Mouse (Mus musculus) T-helper 17 cell (primary cell): ENCODE results near the gene Fbxo42.

Experiments
- in situ Hi-C, 2 experiments: fragments of 300-600 bp; cut with MboI, MseI; formaldehyde crosslinking; loops; 1 replicate in 1 of 2; 2 replicates in 1 of 2; pipeline ENCODE4 v1.15.1; 2025; ENCODE audit warnings: high pct_unique_total_duplicates in 2 of 2

Gene Fbxo42

GRCm38 (mm10) chr4:141167156-141167555, 19.4 kb downstream of the Fbxo42 start:
- in situ Hi-C loops: no loop called here

- in situ Hi-C loops: no loop called here
Measured at GRCm38 (mm10) chr4:141172121-141172520, 24.4 kb downstream of the Fbxo42 start.

- in situ Hi-C loops: no loop called here
Measured at GRCm38 (mm10) chr4:141175783-141176182, 28.1 kb downstream of the Fbxo42 start.

GRCm38 (mm10) chr4:141176328-141176838, 28.7 kb downstream of the Fbxo42 start:
- in situ Hi-C loops: no loop called here

- in situ Hi-C loops: no loop called here
Measured at GRCm38 (mm10) chr4:141178500-141178899, 30.8 kb downstream of the Fbxo42 start.

GRCm38 (mm10) chr4:141180831-141181230, 33.1 kb downstream of the Fbxo42 start:
- in situ Hi-C loops: no loop called here

- in situ Hi-C loops: no loop called here
Measured at GRCm38 (mm10) chr4:141181981-141182380, 34.3 kb downstream of the Fbxo42 start.

GRCm38 (mm10) chr4:141183932-141184331, 36.2 kb downstream of the Fbxo42 start:
- in situ Hi-C loops: no loop called here

GRCm38 (mm10) chr4:141184426-141184825, 36.7 kb downstream of the Fbxo42 start:
- in situ Hi-C loops: no loop called here

GRCm38 (mm10) chr4:141186923-141187836, 39.5 kb downstream of the Fbxo42 start:
- in situ Hi-C loops: no loop called here

GRCm38 (mm10) chr4:141191294-141191693, 43.6 kb downstream of the Fbxo42 start:
- in situ Hi-C loops: loop anchor here in 1 of 2 experiments (10.0 kb wide), 1 partner anchor 1346 kb away; no protein-coding TSS in a partner anchor

GRCm38 (mm10) chr4:141194553-141194952, 46.8 kb downstream of the Fbxo42 start:
- in situ Hi-C loops: loop anchor here in 1 of 2 experiments (10.0 kb wide), 1 partner anchor 1350 kb away; no protein-coding TSS in a partner anchor

- in situ Hi-C loops: loop anchor here in 1 of 2 experiments (10.0 kb wide), 1 partner anchor 1352 kb away; no protein-coding TSS in a partner anchor
Measured at GRCm38 (mm10) chr4:141196981-141197685, 49.4 kb downstream of the Fbxo42 start.

- in situ Hi-C loops: loop anchor here in 1 of 2 experiments (10.0 kb wide), 1 partner anchor 1353 kb away; no protein-coding TSS in a partner anchor
Measured at GRCm38 (mm10) chr4:141197686-141198035, 49.9 kb downstream of the Fbxo42 start.

- in situ Hi-C loops: no loop called here
Measured at GRCm38 (mm10) chr4:141200906-141201305, 53.2 kb downstream of the Fbxo42 start.

GRCm38 (mm10) chr4:141202192-141202591, 54.5 kb downstream of the Fbxo42 start:
- in situ Hi-C loops: no loop called here

GRCm38 (mm10) chr4:141204580-141205061, 56.9 kb downstream of the Fbxo42 start:
- in situ Hi-C loops: no loop called here

GRCm38 (mm10) chr4:141207081-141207480, 59.4 kb downstream of the Fbxo42 start:
- in situ Hi-C loops: no loop called here

GRCm38 (mm10) chr4:141210524-141211219, 63.0 kb downstream of the Fbxo42 start:
- in situ Hi-C loops: loop anchor here in 1 of 2 experiments (5.0 kb wide), 1 partner anchor 53 kb away; no protein-coding TSS in a partner anchor

GRCm38 (mm10) chr4:141211646-141212045, 63.9 kb downstream of the Fbxo42 start:
- in situ Hi-C loops: loop anchor here in 1 of 2 experiments (5.0 kb wide), 1 partner anchor 54 kb away; no protein-coding TSS in a partner anchor

GRCm38 (mm10) chr4:141212892-141213291, 65.2 kb downstream of the Fbxo42 start:
- in situ Hi-C loops: loop anchor here in 1 of 2 experiments (5.0 kb wide), 1 partner anchor 56 kb away; no protein-coding TSS in a partner anchor
